Mouse (Mus musculus) spleen, adult 2 months (tissue): ENCODE data around the gene Arhgef3. TPM values are rescaled to one million over a fixed set of nuclear protein-coding genes. Genes with fewer than 3 reads are reported as not detected.
A peak's percentile ranks its signal among the peaks of the same experiment; 100 is the strongest.

Experiments
- DNase-seq, 2 experiments: peaks; one replicate each; pipeline versions ENCODE4 v3.0.0 to v3.0.0-alpha.2; 2012 to 2021; ENCODE audit warnings: low spot score in 2 of 2, low read depth in 1 of 2
- H3K27ac ChIP-seq: fragments of 200-500 bp; 2 replicates; pipeline ENCODE4 v1.5.1; 2012; ENCODE audit warnings: low read length, inconsistent platforms; ENCODE audit not compliant: insufficient read depth
- H3K27me3 ChIP-seq: fragments of 200-500 bp; 2 replicates; pipeline ENCODE4 v1.6.1; 2012; ENCODE audit warnings: mild to moderate bottlenecking, moderate library complexity, low read length, inconsistent platforms; ENCODE audit not compliant: control insufficient read depth, insufficient read depth
- H3K36me3 ChIP-seq: fragments of 200-500 bp; 2 replicates; pipeline ENCODE4 v1.6.1; 2012; ENCODE audit warnings: mild to moderate bottlenecking, low read length, inconsistent platforms; ENCODE audit not compliant: control insufficient read depth, insufficient read depth
- H3K4me1 ChIP-seq: fragments of 200-500 bp; 2 replicates; pipeline ENCODE4 v1.6.1; 2011; ENCODE audit warnings: inconsistent platforms; ENCODE audit not compliant: control insufficient read depth, insufficient read depth, insufficient read length
- H3K4me3 ChIP-seq: fragments of 200-500 bp; 2 replicates; pipeline ENCODE4 v1.5.1; 2011; ENCODE audit warnings: mild to moderate bottlenecking, inconsistent platforms; ENCODE audit not compliant: insufficient read depth, insufficient read length; ENCODE audit errors: extremely low read depth
- CTCF ChIP-seq: fragments of 200-500 bp; IDR thresholded peaks from 2 replicates; pipeline ENCODE4 v1.5.1; 2011; ENCODE audit warnings: mild to moderate bottlenecking, inconsistent platforms; ENCODE audit not compliant: insufficient read depth, insufficient read length, insufficient replicate concordance; ENCODE audit errors: extremely low read depth
- POLR2A ChIP-seq: fragments of 200-500 bp; IDR thresholded peaks from 2 replicates; pipeline ENCODE4 v1.6.1; 2011; ENCODE audit warnings: low read depth, low read length, inconsistent platforms
- WGBS: fragments of 180-500 bp; shearing (Covaris S2); methylation state at CpG from one replicate; pipeline ENCODE4 v1.1.7; 2018; 5-methylcytosine and 5-hydroxymethylcytosine counted together
- polyA plus RNA-seq: library from polyadenylated mRNA; depleted of rRNA; stranded (reverse); fragments of >200 nt; gene quantifications from 2 replicates; pipeline ENCODE4 v1.2.3, GENCODE M21; 2012

Gene Arhgef3
- polyA plus RNA-seq, 1 experiment, result 21.1 TPM

GRCm38 (mm10) chr14:27178560-27178920 is 63.8 kb downstream of the Arhgef3 start:
- no peak for TF ChIP-seq CTCF
- H3K4me3 ChIP-seq, result no peak overlapping the region
- no peaks in the 10 kb centered on the region for H3K27me3 ChIP-seq
- no peaks in the 10 kb centered on the region for H3K4me1 ChIP-seq
- 0 out of 2 replicates have a peak overlapping the region, but pooled peaks have one; percentile 7 for H3K27ac ChIP-seq
- DNase-seq, result no peak
- WGBS, result 78% methylated on average over 8 of the region's 8 CpGs
- H3K36me3 ChIP-seq, result no peaks in the 10 kb centered on the region

DNA sequence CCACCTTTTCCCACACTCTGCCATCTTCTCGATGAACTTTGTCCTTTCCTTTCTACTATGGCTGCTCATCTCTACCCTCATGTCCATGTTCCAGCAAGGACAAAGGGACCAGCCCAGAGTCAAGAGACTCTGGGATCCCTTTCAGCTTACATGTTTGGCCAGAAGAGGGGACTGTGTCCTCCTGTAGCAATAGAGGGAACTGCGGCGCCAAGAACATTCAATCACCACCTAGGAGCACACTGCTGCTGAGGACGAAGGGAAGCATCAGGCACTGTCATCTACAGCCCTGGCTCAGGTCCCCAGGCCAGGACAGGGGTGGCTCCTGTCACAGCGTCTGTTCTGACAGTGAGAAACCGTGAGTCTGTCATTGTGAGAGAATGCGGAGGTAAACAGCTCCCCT is 65.1 kb downstream of the Arhgef3 start:
- H3K4me1 ChIP-seq, result no peaks in the 10 kb centered on the region
- no peaks in the 10 kb centered on the region for H3K36me3 ChIP-seq
- no peaks in the 10 kb centered on the region for H3K27me3 ChIP-seq
- H3K4me3 ChIP-seq, result no peak overlapping the region
- H3K27ac ChIP-seq, result no peak overlapping the region
- DNase-seq, result no peak
- TF ChIP-seq POLR2A (no peak), CTCF (no peak)
- 94% methylated on average over 7 of the region's 7 CpGs for WGBS

DNA sequence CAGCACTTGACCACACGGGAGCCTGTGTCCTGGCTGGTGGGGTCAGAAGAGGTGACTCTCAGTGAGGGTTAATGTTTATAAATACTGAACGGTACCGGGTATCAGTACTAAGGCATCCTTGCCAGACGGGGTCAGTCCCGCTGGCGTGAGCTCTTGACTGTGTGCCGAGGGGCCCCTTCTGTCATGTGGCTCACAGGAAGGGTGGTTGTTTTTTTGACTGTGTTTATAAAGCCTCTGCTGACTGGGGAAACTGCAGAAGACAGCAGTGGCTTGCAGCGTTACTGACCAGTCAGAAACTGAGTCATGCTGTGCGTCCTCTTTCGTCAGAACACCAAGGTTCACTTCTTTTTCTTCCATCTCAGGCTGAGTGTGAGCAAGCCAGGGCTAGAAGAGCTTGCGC is 67.4 kb downstream of the Arhgef3 start:
- WGBS, result 78% methylated on average over 11 of the region's 11 CpGs
- no peak for DNase-seq
- H3K27ac ChIP-seq, result no peak overlapping the region

DNA sequence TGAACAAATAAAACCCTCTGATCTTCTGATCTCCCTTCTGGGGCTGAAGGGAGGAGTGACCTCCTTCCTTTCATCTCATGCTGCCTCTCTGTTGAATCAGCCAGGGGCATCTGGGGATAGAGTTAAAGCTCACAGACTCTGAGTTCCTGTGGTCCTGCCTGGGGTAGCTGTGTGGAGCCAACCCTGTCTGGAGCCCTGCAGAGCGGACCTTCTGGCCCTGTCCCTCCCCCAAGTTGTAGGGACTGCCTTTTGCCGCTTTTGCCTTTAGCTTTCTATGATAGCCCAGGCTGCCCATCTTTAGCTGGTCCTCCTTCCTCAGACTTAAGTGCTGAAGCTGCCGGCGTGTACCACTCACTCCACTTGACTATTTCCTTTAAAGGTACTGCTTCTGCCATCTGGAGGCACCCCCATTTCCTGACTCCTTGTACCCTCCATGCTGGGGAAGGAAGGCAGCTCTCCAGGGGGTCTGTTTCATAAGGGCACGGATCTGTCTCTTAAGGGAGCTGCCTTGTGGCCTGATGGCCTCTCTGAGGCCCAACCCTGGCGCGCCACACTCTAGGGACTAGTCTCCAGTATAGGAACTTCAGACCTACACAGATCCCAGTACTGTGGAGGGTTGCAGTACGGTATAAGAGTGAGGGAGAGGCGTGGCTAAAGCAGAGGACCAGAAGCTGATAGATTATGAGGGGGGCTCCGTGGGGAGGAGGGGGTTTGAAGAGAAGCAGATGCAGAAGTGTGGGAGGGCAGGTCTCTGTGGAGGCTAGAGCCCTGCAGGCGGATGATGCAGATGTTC is 68.1 kb downstream of the Arhgef3 start:
- H3K27me3 ChIP-seq, result no peaks in the 10 kb centered on the region
- no peak overlapping the region for H3K27ac ChIP-seq
- H3K36me3 ChIP-seq, result no peaks in the 10 kb centered on the region
- H3K4me1 ChIP-seq, result no peaks in the 10 kb centered on the region
- TF ChIP-seq POLR2A (no peak), CTCF (no peak)
- no peak overlapping the region for H3K4me3 ChIP-seq
- 59% methylated on average over 11 of the region's 11 CpGs for WGBS
- DNase-seq, result no peak

More for the DNA sequence above, 67.4 kb downstream of the Arhgef3 start:
- H3K36me3 ChIP-seq, result no peaks in the 10 kb centered on the region
- TF ChIP-seq POLR2A (no peak), CTCF (no peak)
- no peak overlapping the region for H3K4me3 ChIP-seq
- H3K27me3 ChIP-seq, result no peaks in the 10 kb centered on the region
- H3K4me1 ChIP-seq, result no peaks in the 10 kb centered on the region

GRCm38 (mm10) chr14:27183501-27184230 is 69.0 kb downstream of the Arhgef3 start:
- no peak overlapping the region for H3K4me3 ChIP-seq
- H3K4me1 ChIP-seq, result no peaks in the 10 kb centered on the region
- H3K27ac ChIP-seq, result no peak overlapping the region
- no peaks in the 10 kb centered on the region for H3K27me3 ChIP-seq
- H3K36me3 ChIP-seq, result no peaks in the 10 kb centered on the region
- DNase-seq, result peak; percentile 28 to 48
- WGBS, result 64% methylated on average over 16 of the region's 16 CpGs
- TF ChIP-seq CTCF (no peak), POLR2A (no peak)

DNA sequence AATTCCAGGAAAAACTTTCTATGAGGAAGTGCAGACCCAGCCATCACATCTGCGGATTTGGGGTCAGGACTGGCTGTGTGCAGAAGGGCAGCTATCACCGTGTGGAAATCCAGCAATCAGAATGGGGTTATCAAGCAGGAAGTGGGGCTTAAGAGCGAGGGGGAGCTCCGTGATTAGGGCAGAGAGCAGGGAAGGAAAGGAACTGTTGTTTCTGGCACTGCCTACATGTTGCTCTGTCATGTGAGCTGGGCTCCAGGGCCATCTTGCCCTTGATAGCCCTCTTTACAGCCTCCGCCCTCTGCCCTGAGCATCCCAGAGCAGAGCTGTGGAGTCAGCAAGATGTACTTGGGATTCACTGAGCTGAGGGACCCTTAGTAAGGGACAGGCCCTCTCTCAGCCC is 71.2 kb downstream of the Arhgef3 start:
- H3K27ac ChIP-seq, result no peak overlapping the region
- H3K4me1 ChIP-seq, result no peaks in the 10 kb centered on the region
- no peaks in the 10 kb centered on the region for H3K27me3 ChIP-seq
- DNase-seq, result no peak
- H3K4me3 ChIP-seq, result no peak overlapping the region
- 72% methylated on average over 5 of the region's 5 CpGs for WGBS
- H3K36me3 ChIP-seq, result no peaks in the 10 kb centered on the region
- no peak for TF ChIP-seq CTCF
- TF ChIP-seq POLR2A, result no peak

- H3K4me1 ChIP-seq, result no peaks in the 10 kb centered on the region
- TF ChIP-seq CTCF (no peak), POLR2A (no peak)
- no peak overlapping the region for H3K27ac ChIP-seq
- no peaks in the 10 kb centered on the region for H3K36me3 ChIP-seq
- H3K27me3 ChIP-seq, result no peaks in the 10 kb centered on the region
- WGBS, result 73% methylated on average over 4 of the region's 4 CpGs
- no peak overlapping the region for H3K4me3 ChIP-seq
- DNase-seq, result no peak
Measured at GRCm38 (mm10) chr14:27186596-27186995, 71.9 kb downstream of the Arhgef3 start.
